Mouse (Mus musculus) spleen, adult 12 weeks (tissue): Measurements from ENCODE around the gene Olfr1364.

Experiments used
- DNase-seq: peaks from one replicate; pipeline ENCODE4 v3.0.0; 2022; ENCODE audit warnings: low spot score

Gene Olfr1364

GRCm38 (mm10) chr13:21581659-21582058, at the start of gene Olfr1364:
Gene Olfr1364, minus strand, starts transcription at chr13:21581759.
- no peak for DNase-seq

- no peak for DNase-seq
These were observed 32.4 kb upstream of the Olfr1364 start, which contains the start of gene Olfr1362 for GRCm38 (mm10) chr13:21613922-21614321. Gene Olfr1362, minus strand, starts transcription at chr13:21614022.

GRCm38 (mm10) chr13:21591618-21592017, 10.1 kb upstream of the Olfr1364 start:
- DNase-seq, result no peak

GRCm38 (mm10) chr13:21559793-21560192, 21.8 kb downstream of the Olfr1364 start, which contains the start of gene Olfr1535:
Gene Olfr1535, minus strand, starts transcription at chr13:21559893.
- DNase-seq, result no peak

GRCm38 (mm10) chr13:21550416-21551110, 31.0 kb downstream of the Olfr1364 start:
- DNase-seq, result no peak

GRCm38 (mm10) chr13:21549487-21549886, 32.1 kb downstream of the Olfr1364 start:
- no peak for DNase-seq

GRCm38 (mm10) chr13:21542708-21543107, 38.9 kb downstream of the Olfr1364 start, which contains the start of gene Olfr1366:
Gene Olfr1366, minus strand, starts transcription at chr13:21542808.
- no peak for DNase-seq

- peak; percentile 72 for DNase-seq
These were observed 50.8 kb downstream of the Olfr1364 start, which contains the start of gene Zkscan8 for GRCm38 (mm10) chr13:21530781-21531201. Gene Zkscan8, minus strand, starts transcription at chr13:21531120.

GRCm38 (mm10) chr13:21530136-21530535, 51.4 kb downstream of the Olfr1364 start:
- DNase-seq, result no peak
